Mouse (Mus musculus) spleen, embryonic (tissue): ENCODE data around the gene Ptpra.

Experiments used
- CTCF ChIA-PET: fragments of 350-600 bp; sonication (Branson Sonifier 250); formaldehyde crosslinking; loops from one replicate; lab custom pipeline; 2022; lab: Charles Lee

Ptpra gene

DNA sequence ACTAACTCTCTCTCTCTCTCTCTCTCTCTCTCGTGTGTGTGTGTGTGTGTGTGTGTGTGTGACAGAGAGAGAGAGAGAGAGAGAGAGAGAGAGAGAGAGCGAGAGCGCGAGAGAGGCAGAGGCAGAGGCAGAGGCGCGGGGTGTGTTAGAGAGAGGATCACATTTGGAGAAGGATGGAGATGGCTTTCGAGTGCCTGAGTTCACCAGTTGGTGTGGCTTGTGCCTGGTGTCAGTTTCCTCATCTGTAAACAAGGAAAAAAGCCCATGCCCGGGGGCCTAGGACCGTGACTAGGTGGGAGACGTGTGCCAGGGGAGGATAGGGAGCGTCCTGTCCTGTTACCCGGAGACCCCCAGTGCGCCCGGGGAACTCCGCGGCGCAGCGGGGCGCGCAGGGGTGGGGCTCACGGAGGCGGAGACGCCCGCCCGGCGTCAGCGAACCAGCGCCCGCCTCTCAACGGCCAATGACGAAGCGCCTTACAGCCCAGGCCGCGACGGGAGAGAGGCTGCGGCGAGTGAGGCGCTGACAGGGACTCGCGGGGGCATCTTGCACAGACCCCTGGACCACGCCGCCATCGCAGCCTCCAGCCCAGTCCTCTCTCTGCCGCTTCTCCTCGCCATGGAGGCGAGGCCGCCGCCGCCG is at the start of gene Ptpra:
Gene Ptpra (plus strand): TSS at position 485 of the 640 bp plus-strand sequence.
- CTCF ChIA-PET: interaction anchor here (1.0 kb wide), 1 partner anchor 20 kb away, joined by 3 read pairs; no protein-coding TSS in a partner anchor

DNA sequence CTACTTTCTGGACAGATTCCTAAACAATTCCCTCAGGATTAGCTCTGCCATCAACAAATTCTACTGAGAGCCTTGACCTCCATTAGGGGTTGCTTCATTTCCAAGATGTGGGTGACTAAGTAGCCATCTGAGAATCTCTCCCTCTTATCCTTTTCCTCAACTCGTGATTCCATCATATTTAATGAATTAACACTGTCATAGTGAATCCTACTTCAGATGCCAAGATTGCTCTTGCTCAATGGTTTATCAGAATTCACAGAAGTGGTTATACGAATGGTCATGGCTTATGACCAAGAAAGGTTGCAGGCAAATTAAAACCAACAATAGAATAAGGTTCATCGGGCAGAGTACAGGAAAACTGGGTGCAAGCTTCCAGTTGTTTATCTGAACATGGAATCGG is 48.2 kb upstream of the Ptpra start:
- CTCF ChIA-PET: no interaction called here

DNA sequence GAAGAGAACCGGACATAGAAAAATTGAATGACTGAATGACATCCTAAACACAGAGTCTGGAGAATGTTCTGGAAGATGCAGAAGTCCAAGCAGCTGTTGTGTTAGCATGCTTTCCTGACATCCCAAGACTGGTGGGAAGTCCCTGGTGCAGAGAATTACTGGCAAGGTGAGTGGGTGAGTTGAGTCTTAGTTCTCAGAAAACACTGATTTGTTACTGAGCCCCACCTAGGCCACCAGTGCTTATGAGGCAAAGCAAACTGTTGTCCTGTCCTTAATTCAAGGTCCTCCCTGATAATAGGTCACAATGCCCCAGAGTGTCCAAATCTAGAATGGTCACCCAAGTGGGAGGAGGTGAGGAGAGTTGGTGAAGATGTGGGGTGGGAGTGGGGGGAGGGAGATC is 45.1 kb upstream of the Ptpra start, which contains the start of the genes Gm28372 and 1700020A23Rik:
Gene Gm28372 (plus strand): TSS at position 301 of the 400 bp plus-strand sequence.
Gene 1700020A23Rik (plus strand): TSS at position 321 of the 400 bp plus-strand sequence.
- CTCF ChIA-PET: interaction anchor here (0.6 kb wide), 2 partner anchors 602 to 998 kb away, joined by 3 to 4 read pairs; no protein-coding TSS in a partner anchor

DNA sequence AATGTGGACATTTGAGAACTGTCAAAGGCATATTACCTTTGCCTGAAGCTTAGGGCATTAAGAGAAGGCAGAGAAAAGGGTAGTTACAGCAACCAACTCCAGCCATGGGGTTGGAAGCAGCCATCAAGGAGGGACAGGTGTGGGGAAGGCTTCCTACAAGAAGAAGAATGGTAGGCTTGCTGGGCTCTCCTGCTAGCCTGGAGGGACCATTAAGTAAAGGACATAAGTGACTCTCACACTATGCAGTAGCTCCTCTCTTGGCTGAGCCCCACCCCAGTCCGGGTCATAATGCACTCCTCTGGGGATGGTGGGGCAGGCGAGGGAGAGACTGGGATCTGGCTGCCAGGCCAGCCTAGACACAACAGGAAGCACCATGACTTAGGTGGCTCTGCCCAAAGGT is 43.9 kb upstream of the Ptpra start, which contains the start of gene Tmem239:
Gene Tmem239 (plus strand): TSS at position 301 of the 400 bp plus-strand sequence.
- CTCF ChIA-PET: no interaction called here

DNA sequence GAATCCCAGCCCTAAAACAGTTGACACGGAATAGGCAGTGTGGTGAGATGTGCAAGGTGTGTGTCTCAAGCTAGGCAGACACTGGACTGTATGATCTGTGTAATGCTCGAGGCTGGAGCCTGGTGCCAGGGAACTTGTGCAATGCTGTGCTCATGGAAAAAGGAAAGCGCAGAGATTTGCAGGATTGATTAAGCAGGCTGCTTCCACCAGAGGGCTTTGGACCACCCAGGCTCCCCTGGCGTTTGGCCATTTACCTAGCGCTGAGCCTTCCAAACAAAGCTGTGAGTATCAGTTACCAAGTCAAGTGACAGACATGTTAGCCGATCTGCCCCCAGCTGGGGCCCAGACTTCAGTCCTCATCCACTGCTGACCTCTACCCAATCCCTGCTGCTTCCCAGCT is 41.9 kb upstream of the Ptpra start:
- CTCF ChIA-PET: no interaction called here

DNA sequence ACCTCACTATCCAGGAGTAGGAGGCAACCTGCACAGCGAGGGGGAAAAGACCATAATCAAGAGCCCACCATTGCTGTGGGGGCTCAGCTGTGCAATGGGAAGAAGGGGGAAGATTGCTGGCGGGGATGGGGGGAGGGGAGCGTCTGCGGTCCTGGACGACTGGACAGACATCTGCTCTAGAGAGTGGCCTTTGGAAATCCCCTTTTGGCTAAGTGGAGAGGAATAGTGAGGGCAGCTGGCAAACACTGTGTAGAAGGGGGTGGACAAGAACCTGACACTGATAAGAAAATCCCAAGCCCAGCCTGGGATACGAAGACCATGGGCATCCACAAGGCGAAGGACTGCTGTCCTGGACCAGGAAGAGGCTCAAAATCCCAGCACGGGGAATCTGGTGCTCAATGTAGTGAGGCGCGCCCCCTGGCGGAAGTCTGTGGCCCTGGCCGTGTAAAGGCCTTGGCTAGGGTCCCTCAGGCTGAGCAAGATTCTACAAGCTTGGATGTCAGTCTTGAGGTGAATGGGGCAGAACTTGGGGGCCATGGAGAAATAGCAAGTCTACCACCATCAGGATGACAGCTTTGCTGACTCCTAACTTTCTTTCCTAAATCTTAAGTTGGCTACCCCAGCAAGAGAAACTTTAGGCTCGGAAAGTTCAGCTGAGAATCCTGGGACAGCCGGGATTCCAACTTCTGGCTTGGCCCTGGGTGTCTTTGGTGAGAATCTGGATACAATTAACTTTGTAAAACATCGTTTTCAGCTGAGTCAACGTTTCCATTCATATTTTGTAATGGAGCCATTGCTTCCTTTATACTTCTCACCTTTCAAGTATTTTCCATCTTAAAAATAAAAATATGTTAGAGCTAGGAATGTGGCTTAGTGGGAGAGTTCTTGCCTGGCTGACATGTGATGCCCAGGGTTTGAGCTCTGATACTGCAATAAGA is 38.3 kb upstream of the Ptpra start:
- CTCF ChIA-PET: interaction anchor here (0.6 kb wide), 1 partner anchor 196 kb away, joined by 9 read pairs; no protein-coding TSS in a partner anchor

DNA sequence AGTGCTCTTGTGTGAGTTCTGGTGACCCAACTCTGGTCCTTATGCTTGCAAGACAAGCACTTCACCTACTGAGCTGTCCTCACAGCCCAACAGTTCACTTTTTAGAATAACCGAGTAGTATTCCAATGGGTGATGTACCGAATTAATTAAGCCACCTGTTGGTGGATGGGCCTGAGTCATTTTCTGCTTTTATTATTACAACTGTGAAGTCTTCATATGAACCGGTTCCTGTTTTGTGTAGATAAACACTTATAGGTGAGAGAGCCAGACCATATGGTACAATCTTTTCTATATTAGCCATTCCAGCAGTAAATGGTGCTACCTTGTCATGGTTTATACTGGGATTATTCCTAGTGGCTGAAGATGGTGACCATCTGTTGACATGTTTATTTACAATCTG is 37.3 kb upstream of the Ptpra start:
- CTCF ChIA-PET: no interaction called here

DNA sequence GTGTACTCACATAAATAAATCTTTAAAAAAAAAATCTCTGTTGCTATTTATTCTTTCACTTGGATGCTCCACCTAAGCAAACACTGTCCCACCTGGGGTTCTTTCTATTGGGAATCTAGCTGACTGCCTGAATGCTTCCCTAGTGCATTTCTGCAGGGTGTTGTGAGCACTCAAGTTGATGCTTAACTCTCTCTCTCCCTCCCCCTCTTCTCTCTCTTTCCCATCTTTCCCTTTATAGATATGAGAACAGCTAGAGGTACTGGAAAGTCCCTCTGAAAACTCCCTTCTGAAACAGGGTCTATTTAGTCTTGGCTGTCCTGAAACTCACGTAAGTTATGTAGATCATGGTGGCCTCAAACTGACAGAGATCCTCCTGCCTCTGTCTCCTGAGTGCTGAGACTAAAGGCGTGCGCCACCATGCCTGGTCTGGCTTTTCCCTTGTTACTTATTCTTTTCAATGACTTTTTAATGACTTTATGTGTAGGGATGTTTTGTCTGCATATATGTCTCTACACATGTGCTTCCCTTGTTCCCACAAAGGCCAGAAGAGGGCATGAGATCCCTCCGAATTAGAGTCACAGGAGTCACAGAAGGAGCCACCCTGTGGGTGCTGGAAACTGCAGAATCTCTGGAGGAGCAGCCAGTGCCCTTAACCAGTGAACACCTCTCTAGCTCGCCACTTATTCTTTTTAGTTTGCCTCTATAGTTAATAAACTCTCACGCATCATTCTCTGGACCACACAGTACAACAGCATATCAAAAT is 35.8 kb upstream of the Ptpra start:
- CTCF ChIA-PET: no interaction called here

DNA sequence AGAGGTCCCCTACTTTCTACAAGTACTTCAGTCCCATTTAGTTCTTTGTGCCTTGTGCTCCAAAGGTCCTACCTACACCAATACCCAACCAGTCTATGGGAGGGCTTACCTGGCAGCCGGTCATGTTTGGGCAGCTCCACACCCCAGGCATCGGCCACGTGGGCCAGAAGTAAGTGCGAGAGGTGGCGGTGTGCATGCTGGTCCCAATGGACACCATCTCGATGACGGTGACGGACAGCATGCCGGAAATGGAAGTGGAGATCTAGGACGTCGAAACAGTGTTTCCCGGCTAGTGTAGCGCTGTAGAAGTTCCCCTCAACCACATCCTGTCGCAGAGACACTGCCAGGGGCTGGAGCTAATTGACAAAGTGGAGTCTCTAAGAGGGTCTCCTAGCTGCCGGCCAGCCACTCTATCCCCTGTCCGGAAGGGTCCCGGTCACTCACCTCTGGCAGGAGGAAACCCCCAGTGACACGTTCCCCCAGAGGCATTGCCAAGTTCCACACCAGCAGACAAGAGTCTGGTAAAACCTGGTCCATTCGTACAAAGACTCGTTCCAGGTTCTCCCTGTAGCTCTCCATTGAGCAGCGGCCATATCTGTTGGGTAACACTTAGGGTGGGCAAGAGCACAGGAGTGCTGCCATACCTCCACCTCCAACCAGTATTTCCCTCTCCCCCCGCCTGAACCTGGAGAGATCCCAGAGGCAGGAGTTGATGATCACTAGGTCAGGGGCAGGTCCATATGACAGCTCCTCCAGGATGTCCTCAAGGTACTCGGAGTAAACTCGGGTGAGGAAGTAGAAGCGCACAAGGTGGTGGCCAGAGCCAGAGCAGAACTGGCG is 28.1 kb upstream of the Ptpra start:
- CTCF ChIA-PET: no interaction called here

DNA sequence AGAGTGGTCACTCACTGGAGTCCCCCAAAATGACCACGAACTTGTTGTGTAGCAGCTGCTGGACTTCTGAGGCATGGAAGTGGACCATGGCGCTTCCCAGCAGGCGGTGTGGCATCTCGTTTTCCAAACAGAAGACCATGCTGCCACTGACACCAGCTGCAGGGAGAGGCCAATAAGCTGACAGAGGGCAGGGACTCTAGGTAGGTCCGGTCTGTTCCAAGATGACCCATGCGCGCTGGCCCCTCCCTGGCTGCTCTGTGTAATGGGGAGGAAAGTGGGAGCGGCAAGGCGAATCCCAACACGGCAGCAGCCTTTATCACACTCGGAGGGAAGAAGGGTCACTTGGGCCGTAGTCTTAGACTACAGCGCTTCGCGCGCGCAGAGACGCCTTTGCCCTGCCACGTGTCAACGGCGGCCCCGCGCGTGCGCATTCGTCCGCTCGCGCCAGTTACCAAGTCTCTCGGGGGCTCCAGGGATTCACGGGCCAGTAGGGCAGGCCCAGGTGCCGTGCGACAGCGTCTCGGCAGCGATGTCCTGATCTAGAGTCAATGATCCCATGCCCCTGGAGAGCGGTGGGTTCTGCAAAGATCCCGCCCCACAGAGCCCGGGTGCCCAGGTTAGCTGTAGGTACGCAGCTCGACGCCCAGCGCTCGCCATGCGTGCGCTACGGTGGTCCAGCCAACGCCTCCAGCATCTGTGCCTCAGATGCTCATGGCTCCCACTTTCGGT is 26.5 kb upstream of the Ptpra start:
- CTCF ChIA-PET: no interaction called here

DNA sequence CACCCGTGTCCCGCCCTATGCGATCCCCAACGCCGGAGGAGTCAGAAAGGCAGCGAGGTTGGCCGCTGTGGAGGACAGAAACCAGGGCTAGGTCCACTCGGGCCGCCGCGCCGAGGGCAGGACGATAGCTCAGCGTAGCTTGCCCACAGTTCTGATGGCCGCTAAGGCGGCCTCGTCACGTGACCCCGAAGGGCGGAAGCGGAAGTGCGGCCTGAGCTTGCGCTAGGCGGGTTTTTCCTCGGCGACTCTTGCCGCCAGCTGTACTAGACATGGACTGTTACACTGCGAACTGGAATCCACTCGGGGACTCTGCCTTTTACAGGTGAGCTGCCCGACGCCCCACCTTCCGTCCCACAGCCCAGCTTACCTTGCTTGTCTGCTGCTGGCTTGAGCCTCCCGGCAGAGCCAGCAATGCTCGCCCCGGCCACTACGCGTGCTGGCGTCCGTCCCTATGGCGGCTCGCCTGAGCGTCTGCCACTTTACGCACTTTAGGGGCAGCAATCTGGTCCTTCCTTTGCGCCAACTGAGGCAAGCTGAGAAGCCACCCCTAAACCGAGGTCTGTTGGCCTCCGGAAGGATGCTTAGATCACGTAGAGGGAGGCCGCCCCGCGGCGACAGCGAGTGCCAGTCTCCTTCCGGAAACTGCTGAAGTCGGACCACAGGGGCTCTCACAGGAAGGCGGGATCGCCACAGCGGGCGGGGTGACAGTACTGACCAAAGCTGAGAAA is 25.8 kb upstream of the Ptpra start, which contains the start of the genes Vps16 and Pced1a:
Gene Vps16 (plus strand): TSS at position 214 of the 728 bp plus-strand sequence.
Gene Pced1a (minus strand): TSS at position 576 of the 728 bp plus-strand sequence.
- CTCF ChIA-PET: no interaction called here

DNA sequence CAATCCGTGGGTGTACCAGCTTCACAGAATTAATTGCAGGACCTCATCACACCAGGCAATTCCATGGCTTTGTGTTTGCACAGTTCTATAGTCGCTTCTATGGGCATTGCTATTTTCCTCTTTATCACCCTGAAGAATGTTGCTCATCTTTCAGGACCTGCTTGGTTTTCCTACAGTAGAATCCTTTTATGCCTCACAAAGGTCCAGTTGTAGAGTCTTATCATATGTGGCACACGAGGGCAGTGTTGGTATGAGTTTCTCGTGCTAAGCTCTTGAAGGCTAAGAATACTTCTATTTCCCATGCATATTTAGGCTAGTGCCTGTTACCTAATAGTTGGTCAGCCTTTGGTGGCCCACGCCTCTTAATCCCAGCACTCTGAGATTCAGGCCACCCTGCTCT is 25.0 kb upstream of the Ptpra start:
- CTCF ChIA-PET: no interaction called here

DNA sequence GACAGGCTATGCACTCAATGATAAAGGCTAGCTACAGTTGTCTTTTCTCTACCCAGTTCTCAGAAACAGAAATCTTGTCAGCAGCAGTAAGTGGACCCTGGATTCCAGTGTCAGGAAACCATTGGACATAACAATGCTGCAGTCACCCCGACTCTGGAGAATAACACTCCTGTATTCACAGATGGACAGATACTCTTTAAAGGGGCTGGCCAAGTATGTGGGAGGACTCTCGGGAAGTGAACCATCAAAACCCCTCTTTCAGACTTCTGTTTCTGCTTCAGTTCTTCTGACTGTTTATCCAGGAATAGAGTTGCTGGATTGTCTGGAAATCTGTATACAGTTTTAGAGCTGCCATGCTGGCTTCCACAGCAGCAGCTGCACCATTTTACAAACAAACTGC is 20.2 kb upstream of the Ptpra start:
- CTCF ChIA-PET: interaction anchor here (1.1 kb wide), 1 partner anchor 19 kb away, joined by 3 read pairs; no protein-coding TSS in a partner anchor

DNA sequence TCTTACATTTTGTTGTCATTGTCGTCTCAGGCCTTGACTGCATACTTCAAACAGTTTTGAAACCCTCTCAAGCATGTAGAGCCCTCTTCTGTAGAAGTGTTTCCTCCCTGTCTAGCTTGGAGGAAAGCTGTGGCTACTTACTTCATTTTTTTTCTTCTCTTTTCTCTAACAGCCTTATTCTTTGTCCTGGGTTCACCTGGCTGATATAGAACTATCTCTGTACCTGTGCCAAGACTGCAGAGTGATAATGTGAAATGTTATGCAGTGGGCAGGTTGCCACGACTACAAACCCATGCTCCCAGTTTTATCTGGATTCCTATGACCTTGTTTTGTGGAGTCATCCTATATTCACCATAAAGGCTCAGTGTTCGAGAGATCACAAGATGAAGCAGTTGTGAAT is 19.6 kb upstream of the Ptpra start:
- CTCF ChIA-PET: interaction anchor here (1.1 kb wide), 1 partner anchor 19 kb away, joined by 3 read pairs; no protein-coding TSS in a partner anchor

DNA sequence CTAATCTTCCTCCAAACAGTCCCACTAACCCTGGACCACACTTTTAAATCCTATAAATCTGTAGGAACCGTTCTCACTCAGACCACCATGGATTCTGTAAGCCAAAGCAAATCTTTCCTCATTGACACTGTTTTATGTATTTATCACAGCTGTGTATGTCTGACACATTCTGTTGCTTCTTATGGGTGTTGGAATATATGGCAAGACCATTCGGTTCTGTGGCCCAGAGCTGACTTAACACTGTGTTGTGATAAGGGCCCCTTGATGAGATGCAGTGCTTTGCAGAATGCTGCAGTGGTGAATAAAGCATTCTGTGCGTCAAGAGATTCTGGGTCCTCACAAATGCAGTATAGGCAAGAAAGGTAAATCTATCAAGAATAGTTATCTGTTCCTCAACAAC is 17.9 kb upstream of the Ptpra start:
- CTCF ChIA-PET: interaction anchor here (1.1 kb wide), 1 partner anchor 10 kb away, joined by 3 read pairs; no protein-coding TSS in a partner anchor

DNA sequence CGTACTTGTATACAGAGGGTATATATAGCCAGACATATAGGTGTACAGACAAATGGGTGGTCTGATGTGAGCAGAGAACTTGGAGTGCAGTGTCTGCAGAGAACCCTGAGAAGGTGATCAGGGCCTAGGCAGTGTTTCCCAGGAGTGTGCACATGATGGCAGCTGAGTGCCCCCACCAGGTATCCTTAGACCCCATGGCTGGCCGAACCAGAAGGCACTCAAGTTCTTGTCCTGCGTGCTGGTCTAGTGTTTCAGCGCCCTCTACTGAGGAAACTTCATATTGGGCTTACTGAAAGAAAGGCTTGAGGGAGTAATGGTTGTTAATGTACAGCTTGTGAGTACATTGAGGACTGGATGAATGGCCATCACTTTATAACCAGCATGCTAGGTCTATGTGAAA is 16.9 kb upstream of the Ptpra start:
- CTCF ChIA-PET: interaction anchor here (1.1 kb wide), 1 partner anchor 9 kb away, joined by 3 read pairs; no protein-coding TSS in a partner anchor

DNA sequence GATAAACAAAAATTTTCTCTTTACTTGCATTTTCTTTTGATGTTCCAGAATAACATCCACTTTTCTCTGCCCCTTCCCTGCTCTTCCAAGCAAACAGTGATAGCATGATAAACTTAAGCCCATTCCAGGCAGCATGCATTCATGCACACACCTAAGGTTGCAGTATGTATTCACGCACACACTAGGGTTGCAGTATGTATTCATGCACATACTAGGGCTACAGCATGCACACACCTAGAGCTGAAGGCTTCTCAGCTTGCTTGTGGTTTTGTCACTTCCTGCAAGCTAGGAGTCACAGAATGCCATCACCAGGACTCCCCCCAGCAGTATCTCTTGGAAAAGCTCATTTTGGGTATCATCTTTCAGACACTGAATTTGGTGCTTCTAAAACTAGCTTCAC is 13.3 kb upstream of the Ptpra start:
- CTCF ChIA-PET: no interaction called here

DNA sequence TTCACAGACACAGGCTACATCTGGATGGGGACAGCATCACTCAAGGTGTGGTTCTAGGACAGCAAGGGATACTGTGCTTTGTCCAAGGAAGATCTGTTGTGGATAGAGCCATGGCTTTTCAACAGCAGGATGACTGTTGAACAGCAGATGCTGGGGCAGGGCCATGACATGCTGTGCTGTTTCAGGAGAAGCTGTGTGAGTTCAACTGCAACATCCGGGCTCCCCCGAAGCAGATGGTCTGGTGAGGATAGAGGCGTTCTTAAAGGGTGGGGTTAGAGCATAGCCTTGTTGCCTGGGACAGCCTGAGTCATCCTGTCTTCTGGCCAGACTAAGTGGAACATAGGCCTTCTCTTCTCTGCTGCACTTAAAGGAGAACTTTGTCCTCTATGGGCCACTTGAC is 11.2 kb upstream of the Ptpra start:
- CTCF ChIA-PET: no interaction called here
